Mouse (Mus musculus): ENCODE measurements at regions not wholly inside any gene's neighbourhood (a gene's known extent, or its start where the extent isn't known, plus 50 kb on each side); places are given as distances from the start of the nearest gene placed in this dataset.

GRCm38 (mm10) chr9:78844969-78845683 is 229.8 kb downstream of the Cd109 start:
- TF ChIP-seq CTCF (IDR thresholded peaks at IDR 0.05; ENCODE audit: borderline replicate concordance, insufficient read depth, low read length) (no peak), POLR2A (IDR thresholded peaks at IDR 0.05; ENCODE audit: low read depth, low read length) (no peak)

Data from embryonic fibroblast, embryonic 13.5 days (primary cell).